Mouse (Mus musculus) lung, embryonic 15.5 days (tissue): ENCODE measurements around the gene Abl1. TPM values are rescaled to one million over a fixed set of nuclear protein-coding genes. Genes with fewer than 3 reads are reported as not detected.
A peak's percentile ranks its signal among the peaks of the same experiment; 100 is the strongest.

Source experiments
- ATAC-seq: fragments of 200-750 bp; cut with Nextera tagmentation; 2 replicates; pipeline ENCODE4 v1.8.0; 2017; ENCODE audit warnings: moderate number of reproducible peaks, borderline replicate concordance; ENCODE audit not compliant: low FRiP score, low TSS enrichment; ENCODE audit errors: extremely low read depth
- H3K27ac ChIP-seq: fragments of 300-500 bp; sonication (generic); 2 replicates; pipeline ENCODE4 v1.5.1; 2015; ENCODE audit warnings: moderate library complexity, mild to moderate bottlenecking, inconsistent platforms
- H3K27me3 ChIP-seq: fragments of 300-500 bp; sonication (generic); 2 replicates; pipeline ENCODE4 v1.6.1; 2015; ENCODE audit warnings: inconsistent platforms
- H3K36me3 ChIP-seq: fragments of 300-500 bp; sonication (generic); 2 replicates; pipeline ENCODE4 v1.6.1; 2015; ENCODE audit warnings: inconsistent platforms
- H3K4me1 ChIP-seq: fragments of 300-500 bp; sonication (generic); 2 replicates; pipeline ENCODE4 v1.6.1; 2015; ENCODE audit warnings: inconsistent platforms
- H3K4me2 ChIP-seq: fragments of 300-500 bp; sonication (generic); 2 replicates; pipeline ENCODE4 v1.6.1; 2015; ENCODE audit warnings: inconsistent platforms, mild to moderate bottlenecking, moderate library complexity
- H3K4me3 ChIP-seq: fragments of 300-500 bp; sonication (generic); 2 replicates; pipeline ENCODE4 v1.5.1; 2015; ENCODE audit warnings: mild to moderate bottlenecking, inconsistent platforms
- H3K9ac ChIP-seq: fragments of 300-500 bp; sonication (generic); 2 replicates; pipeline ENCODE4 v1.6.1; 2015; ENCODE audit warnings: inconsistent platforms
- H3K9me3 ChIP-seq: fragments of 300-500 bp; sonication (generic); 2 replicates; pipeline ENCODE4 v1.6.1; 2016; ENCODE audit warnings: inconsistent platforms
- WGBS: fragments of 180-500 bp; shearing (Covaris S2); methylation state at CpG from one replicate; pipeline ENCODE4 v1.1.7; 2015; 5-methylcytosine and 5-hydroxymethylcytosine counted together
- polyA plus RNA-seq: library from polyadenylated mRNA; unstranded; fragments of >200 nt; fragmentation: Nextera tagmentation; extraction: Ambion mirVana; gene quantifications from 2 replicates; pipeline ENCODE4 v1.2.1, GENCODE M21; 2015

Abl1 gene
- polyA plus RNA-seq, 1 experiment from 2014 or later, result 38.1 TPM

DNA sequence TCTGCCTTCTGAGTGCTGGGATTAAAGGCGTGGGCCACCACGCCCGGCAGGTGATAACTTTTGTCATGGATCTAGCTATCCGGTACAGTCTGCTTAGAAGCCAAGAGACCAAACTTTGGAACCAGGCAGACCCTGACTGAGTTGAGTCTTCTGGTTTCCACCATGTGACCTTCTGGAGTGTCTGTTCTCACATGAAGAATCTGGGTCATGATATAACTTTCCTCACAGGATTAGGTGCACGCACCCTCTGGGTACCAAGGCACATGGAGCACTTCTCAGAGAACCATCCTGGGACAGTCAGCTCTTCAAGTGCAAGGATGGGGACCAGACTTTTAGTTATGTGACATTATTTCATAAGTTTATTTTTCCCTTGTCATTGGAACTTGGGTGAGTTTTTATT, 70.8 kb downstream of the Abl1 start:
- no peaks in the 10 kb centered on the region for H3K9me3 ChIP-seq
- WGBS, result 84% methylated on average over 5 of the region's 5 CpGs
- peaks cover 36% of the 10 kb centered on the region for H3K4me1 ChIP-seq
- H3K36me3 ChIP-seq, result no peaks in the 10 kb centered on the region
- peak overlapping the region; percentile 71 for H3K4me2 ChIP-seq
- H3K27me3 ChIP-seq, result no peaks in the 10 kb centered on the region
- ATAC-seq, result no peak
- 0 out of 2 replicates have a peak overlapping the region, but pooled peaks have one; percentile 98 for H3K9ac ChIP-seq
- peak overlapping the region; percentile 93; the same call in 1 of the 2 replicates for H3K27ac ChIP-seq
- H3K4me3 ChIP-seq, result peak overlapping the region; percentile 82

DNA sequence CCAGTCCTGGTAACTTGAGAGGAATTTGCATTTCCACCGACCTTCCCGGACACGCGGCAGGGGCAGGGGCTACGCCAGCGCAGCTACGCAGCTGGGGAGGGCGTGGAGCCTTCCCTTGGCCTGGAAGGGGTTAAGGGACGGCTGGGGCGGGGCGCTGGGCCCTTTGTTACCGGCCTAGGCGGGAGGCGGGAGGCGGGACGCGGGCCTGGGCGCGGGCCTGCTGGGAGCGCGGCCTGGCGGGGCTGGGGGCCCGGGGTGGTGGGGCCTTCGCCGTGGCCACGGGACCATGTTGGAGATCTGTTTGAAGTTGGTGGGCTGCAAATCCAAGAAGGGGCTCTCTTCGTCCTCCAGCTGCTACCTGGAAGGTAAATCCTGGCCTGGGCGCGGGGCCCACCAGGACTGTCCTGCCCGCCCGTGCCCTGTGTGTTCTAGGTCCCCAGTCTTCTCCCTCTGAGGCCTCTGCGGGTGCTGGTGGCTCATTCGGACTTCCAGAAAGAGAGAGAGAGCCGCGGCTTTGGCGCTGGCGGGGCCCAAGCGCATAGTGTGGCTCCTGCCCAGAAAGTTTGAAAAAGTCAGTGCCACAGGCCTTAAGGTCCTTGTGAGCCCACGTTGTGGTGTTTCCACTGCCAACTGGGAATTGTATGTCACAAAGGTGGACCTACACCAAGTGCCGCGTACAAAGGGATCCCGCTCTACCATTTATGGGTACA, 71.7 kb downstream of the Abl1 start:
- peaks cover 44% of the 10 kb centered on the region for H3K4me1 ChIP-seq
- H3K9me3 ChIP-seq, result no peaks in the 10 kb centered on the region
- under 1% methylated on average over 42 of the region's 42 CpGs for WGBS
- H3K4me2 ChIP-seq, result peak overlapping the region; percentile 71
- H3K36me3 ChIP-seq, result no peaks in the 10 kb centered on the region
- peak; percentile 93 for ATAC-seq
- H3K9ac ChIP-seq, result peak overlapping the region; percentile 98
- H3K4me3 ChIP-seq, result peak overlapping the region; percentile 82
- peak overlapping the region; percentile 93 for H3K27ac ChIP-seq
- no peaks in the 10 kb centered on the region for H3K27me3 ChIP-seq

DNA sequence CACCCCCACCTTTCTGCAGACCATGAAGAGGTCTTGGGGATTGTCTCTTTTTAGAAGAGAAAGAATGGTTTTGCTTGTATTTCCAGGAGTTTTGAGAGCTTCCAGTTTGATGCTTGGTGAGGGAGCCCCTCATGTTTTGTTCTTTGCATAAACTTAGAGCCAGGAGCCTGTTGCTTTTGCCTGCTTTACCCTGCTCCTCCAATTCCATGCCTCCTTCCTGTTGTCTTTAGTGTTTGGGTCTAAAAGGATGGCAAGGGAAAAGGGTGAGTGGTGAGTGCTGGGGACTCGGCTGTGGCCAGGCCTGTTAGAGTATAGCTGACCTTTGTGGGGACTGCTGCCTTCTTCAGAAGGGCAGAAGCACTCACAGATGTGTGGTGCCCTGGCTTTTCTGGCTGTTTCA, 72.3 kb downstream of the Abl1 start:
- H3K9me3 ChIP-seq, result no peaks in the 10 kb centered on the region
- ATAC-seq, result no peak
- peak overlapping the region; percentile 98 for H3K9ac ChIP-seq
- peak overlapping the region; percentile 71 for H3K4me2 ChIP-seq
- 0% methylated on average over 1 of the region's 1 CpGs for WGBS
- H3K27ac ChIP-seq, result peak overlapping the region; percentile 93
- H3K27me3 ChIP-seq, result no peaks in the 10 kb centered on the region
- H3K4me3 ChIP-seq, result peak overlapping the region; percentile 82
- H3K4me1 ChIP-seq, result peaks cover 49% of the 10 kb centered on the region
- no peaks in the 10 kb centered on the region for H3K36me3 ChIP-seq

DNA sequence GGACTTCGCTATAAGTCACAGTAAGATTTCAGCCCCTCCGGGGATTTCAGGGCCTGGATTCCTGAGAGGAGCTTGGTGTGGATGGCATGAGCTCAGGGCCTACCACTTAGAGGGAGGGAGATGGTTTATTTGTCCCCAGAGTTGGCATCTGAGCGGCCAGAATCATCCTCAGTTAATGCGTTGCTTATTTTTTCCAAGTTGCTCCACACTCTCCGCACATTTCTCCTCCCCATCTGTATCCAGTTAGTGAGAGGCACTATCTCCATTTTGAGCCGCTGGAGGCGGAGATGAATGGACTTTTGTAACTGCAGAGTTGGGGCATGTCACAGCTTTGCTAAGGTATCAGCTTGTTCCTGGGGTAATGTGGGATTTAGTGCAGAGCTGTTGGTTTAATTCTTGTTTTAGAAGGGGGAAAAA, 72.9 kb downstream of the Abl1 start:
- WGBS, result under 1% methylated on average over 7 of the region's 7 CpGs
- no peaks in the 10 kb centered on the region for H3K27me3 ChIP-seq
- peak overlapping the region; percentile 93 for H3K27ac ChIP-seq
- peak overlapping the region; percentile 82 for H3K4me3 ChIP-seq
- peaks cover 55% of the 10 kb centered on the region for H3K4me1 ChIP-seq
- H3K4me2 ChIP-seq, result peak overlapping the region; percentile 71
- H3K9ac ChIP-seq, result peak overlapping the region; percentile 98
- ATAC-seq, result no peak
- H3K9me3 ChIP-seq, result no peaks in the 10 kb centered on the region
- no peaks in the 10 kb centered on the region for H3K36me3 ChIP-seq

DNA sequence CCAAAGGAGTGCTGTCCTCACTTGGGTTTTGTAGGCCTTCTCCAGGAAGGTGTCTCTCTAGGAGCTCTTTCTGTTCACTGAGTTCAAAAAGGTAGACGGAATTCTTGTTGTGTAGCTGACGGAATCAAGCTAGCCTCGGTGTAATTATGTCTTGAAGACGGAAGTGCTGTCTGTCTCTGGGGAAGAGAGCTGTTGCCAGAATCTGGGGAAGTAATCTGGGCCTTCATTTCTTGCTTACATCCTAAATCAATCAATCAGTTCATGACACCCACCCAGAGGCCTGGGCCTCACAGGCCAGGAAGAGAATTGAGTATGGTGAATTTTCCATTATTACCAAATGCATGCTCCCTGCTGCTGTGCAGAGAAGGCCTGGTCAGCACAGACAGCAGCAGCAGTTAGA, 73.4 kb downstream of the Abl1 start:
- Histone ChIP-seq H3K9me3 (no peaks in the 10 kb centered on the region), H3K4me2 (peak overlapping the region; percentile 71), H3K4me3 (peak overlapping the region; percentile 82), H3K27me3 (no peaks in the 10 kb centered on the region), H3K27ac (peak overlapping the region; percentile 93), H3K4me1 (peaks cover 59% of the 10 kb centered on the region), H3K9ac (peak overlapping the region; percentile 98), H3K36me3 (no peaks in the 10 kb centered on the region)
- no peak for ATAC-seq
- WGBS, result 2% methylated on average over 4 of the region's 4 CpGs

DNA sequence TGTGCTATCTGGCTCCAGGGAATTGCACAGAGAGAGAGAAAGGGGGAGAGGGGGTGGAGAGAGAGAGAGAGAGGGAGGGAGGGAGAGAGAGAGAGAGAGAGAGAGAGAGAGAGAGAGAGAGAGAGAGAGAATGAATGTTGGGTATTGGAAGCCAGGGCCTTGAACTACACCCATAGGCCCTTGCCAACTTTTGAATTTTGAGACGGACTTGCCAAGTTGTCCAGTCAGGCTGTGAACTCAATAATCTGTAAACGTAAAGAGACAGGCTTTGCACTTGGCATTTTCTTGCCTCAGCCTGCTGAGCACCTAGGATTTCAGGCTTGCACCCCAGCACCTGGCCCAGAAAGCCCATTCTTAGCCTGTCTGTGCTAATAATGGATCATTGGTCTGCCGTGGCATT, 74.0 kb downstream of the Abl1 start:
- H3K4me2 ChIP-seq, result peak overlapping the region; percentile 71
- H3K4me3 ChIP-seq, result peak overlapping the region; percentile 82
- H3K36me3 ChIP-seq, result no peaks in the 10 kb centered on the region
- H3K27me3 ChIP-seq, result no peaks in the 10 kb centered on the region
- ATAC-seq, result no peak
- peak overlapping the region; percentile 93 for H3K27ac ChIP-seq
- H3K9ac ChIP-seq, result peak overlapping the region; percentile 98; the same call in 1 of the 2 replicates
- H3K4me1 ChIP-seq, result peaks cover 61% of the 10 kb centered on the region
- H3K9me3 ChIP-seq, result no peaks in the 10 kb centered on the region
- 12% methylated on average over 3 of the region's 3 CpGs for WGBS

DNA sequence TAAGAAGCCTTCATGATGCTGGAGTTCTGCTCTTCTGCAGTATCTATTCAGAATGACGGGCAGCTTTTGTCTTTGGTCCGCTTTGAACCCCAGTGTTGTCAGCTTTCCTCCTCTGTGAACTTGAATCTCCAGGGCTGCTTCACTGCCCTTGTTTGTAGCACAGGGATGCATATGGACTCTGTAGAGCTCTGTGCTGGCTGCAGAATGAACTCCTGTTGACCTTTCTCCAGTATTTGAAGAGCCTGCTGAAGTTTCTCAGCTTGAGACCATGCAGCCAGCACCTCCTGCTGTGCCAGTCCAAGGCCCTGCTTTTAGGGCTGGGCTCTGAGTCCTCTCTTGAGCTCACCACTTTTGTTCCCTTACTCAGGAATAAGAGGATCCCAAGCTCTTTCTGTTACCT, 74.7 kb downstream of the Abl1 start:
- peak overlapping the region; percentile 44 for H3K27ac ChIP-seq
- H3K4me1 ChIP-seq, result peaks cover 65% of the 10 kb centered on the region
- no peaks in the 10 kb centered on the region for H3K36me3 ChIP-seq
- ATAC-seq, result no peak
- no peaks in the 10 kb centered on the region for H3K27me3 ChIP-seq
- WGBS, result 32% methylated on average over 2 of the region's 2 CpGs
- no peak overlapping the region for H3K9ac ChIP-seq
- H3K9me3 ChIP-seq, result no peaks in the 10 kb centered on the region
- H3K4me2 ChIP-seq, result peak overlapping the region; percentile 71
- 0 out of 2 replicates have a peak overlapping the region, but pooled peaks have one; percentile 1 for H3K4me3 ChIP-seq

DNA sequence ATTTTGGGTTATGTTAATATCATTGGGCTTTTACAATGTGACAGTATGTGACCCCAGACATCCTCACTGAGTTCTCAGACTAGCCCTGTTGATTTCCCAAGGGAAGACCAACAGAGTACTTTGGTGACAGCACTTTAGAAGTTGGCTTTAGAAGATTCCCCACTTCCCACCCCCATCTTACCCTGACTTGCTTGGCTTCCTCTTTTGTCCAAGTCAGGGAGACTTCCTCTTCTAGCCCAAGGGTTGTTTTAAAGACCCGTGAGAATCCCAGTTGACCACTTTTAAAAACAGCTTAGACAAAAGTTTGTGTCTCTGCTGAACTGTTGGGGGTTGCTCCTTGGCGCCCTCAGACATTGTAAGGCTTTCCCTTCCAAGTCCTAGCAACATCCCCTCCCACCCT, 75.1 kb downstream of the Abl1 start:
- ATAC-seq, result no peak
- Histone ChIP-seq H3K4me3 (0 out of 2 replicates have a peak overlapping the region, but pooled peaks have one; percentile 1), H3K9me3 (no peaks in the 10 kb centered on the region), H3K36me3 (no peaks in the 10 kb centered on the region), H3K27ac (peak overlapping the region; percentile 44), H3K9ac (no peak overlapping the region), H3K4me1 (peaks cover 69% of the 10 kb centered on the region), H3K4me2 (peak overlapping the region; percentile 71), H3K27me3 (no peaks in the 10 kb centered on the region)
- 23% methylated on average over 2 of the region's 2 CpGs for WGBS

DNA sequence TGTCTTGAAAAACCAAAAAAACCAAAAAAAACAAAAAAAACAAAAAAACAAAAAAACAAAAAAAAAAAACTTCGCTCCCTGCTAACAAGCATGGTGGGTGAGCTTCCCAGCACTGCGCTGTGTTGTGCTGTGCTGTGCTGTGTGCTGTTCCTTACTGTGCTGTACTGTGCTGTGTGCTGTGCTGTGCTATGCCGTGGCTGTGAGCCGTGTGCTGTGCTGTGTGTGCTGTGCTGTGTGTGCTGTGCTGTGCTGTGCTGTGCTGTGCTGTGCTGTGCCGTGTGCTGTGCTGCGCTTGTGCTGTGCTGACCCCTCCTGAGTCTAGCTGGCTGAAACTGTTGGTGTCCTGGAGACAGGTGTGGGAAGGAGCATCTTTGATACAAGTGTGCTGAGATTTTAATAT, 78.9 kb downstream of the Abl1 start:
- Histone ChIP-seq H3K9ac (no peak overlapping the region), H3K27ac (peak overlapping the region; percentile 16), H3K27me3 (no peaks in the 10 kb centered on the region), H3K4me2 (no peak overlapping the region), H3K9me3 (no peaks in the 10 kb centered on the region), H3K4me3 (no peak overlapping the region), H3K36me3 (no peaks in the 10 kb centered on the region), H3K4me1 (peaks cover 95% of the 10 kb centered on the region)
- 85% methylated on average over 6 of the region's 6 CpGs for WGBS
- no peak for ATAC-seq

DNA sequence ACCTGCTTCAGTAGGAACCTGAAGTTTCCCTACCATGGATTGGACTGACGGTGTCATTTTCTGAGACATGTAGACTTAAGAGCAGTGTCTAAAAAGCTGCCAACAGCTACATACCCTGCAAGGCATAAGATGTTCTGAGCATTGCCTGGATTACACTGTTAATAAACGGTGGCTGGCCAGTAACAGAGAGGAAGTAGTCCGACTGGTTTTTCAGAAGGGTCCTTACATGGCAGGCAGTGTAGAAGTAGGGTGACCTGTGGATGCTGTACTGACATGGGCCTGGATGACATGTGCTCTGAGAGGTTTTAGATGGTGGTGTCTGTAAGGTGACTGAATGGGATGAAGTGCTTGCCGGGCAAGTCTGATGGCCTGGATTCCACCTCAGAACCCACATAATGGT, 79.6 kb downstream of the Abl1 start:
- WGBS, result 46% methylated on average over 4 of the region's 4 CpGs

DNA sequence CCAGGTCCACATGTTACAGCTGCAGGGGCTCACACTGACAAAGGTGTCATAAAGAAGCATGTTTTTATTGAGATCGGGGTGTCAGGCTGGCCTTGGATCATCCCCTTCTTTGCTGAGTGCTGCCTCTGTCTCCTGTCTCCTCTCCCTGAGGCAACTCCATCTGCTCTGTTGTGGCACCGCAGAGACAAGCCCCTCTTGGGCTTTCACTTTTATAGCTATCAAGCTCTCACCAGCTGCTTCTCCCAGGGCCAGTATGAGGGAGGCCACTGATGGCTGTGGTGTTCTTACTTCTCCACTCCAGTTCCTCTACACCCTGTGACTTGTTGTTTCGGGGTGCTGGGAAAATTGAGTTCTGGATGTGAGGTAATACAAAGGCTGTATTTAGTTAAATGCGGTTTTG, 80.9 kb downstream of the Abl1 start:
- Histone ChIP-seq H3K4me2 (peak overlapping the region; percentile 33), H3K27me3 (no peaks in the 10 kb centered on the region), H3K9me3 (no peaks in the 10 kb centered on the region), H3K9ac (no peak overlapping the region; the same call in 1 of the 2 replicates), H3K4me3 (no peak overlapping the region), H3K4me1 (peaks cover 86% of the 10 kb centered on the region), H3K36me3 (peaks cover 2% of the 10 kb centered on the region; the same call in 1 of the 2 replicates), H3K27ac (peak overlapping the region; percentile 83)
- WGBS, result 24% methylated on average over 4 of the region's 4 CpGs
- ATAC-seq, result no peak

More for the DNA sequence above, 79.6 kb downstream of the Abl1 start:
- no peak for ATAC-seq
- H3K4me3 ChIP-seq, result no peak overlapping the region
- no peak overlapping the region for H3K4me2 ChIP-seq
- no peaks in the 10 kb centered on the region for H3K27me3 ChIP-seq
- peak overlapping the region; percentile 16 for H3K27ac ChIP-seq
- H3K36me3 ChIP-seq, result no peaks in the 10 kb centered on the region
- no peak overlapping the region for H3K9ac ChIP-seq
- H3K9me3 ChIP-seq, result no peaks in the 10 kb centered on the region
- H3K4me1 ChIP-seq, result peaks cover 95% of the 10 kb centered on the region

DNA sequence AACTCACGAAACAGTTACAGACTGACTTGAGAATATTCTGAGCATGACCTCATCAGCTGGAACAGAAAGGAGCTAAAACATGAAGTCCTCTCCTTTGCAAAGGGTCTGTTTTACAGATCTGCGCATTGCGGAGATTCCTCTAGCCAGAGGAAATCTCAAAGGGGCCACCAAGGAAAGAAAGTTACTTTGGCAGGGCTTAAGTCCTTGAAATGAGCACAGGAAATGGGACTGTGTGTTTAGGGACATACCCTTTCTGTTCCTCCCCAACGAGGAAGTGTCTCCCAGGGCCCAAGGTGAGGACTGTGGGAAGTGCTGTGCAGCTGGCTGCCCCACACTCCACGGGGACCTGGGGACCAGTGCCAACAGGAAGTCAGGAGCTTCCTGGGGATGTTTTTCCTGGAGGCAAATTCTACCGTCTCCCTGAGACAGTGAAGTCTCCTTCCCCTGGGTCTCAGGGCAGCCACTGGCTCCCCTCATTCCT, 81.5 kb downstream of the Abl1 start:
- H3K4me2 ChIP-seq, result peak overlapping the region; percentile 33
- H3K27ac ChIP-seq, result peak overlapping the region; percentile 83
- H3K36me3 ChIP-seq, result peaks cover 5% of the 10 kb centered on the region; the same call in 1 of the 2 replicates
- no peak overlapping the region for H3K9ac ChIP-seq
- no peak for ATAC-seq
- WGBS, result 6% methylated on average over 6 of the region's 6 CpGs
- H3K27me3 ChIP-seq, result no peaks in the 10 kb centered on the region
- no peak overlapping the region for H3K4me3 ChIP-seq
- H3K9me3 ChIP-seq, result no peaks in the 10 kb centered on the region
- H3K4me1 ChIP-seq, result peaks cover 81% of the 10 kb centered on the region
